Mouse (Mus musculus) E14TG2a.4 (cell line): ENCODE results near the gene Luzp1.

ENCODE experiments used
- CTCF ChIP-seq: conservative IDR thresholded peaks from 2 replicates; pipeline ENCODE4 v1.5.1; 2014; ENCODE audit warnings: low read length
- NANOG ChIP-seq: IDR thresholded peaks from 2 replicates; pipeline ENCODE4 v1.6.1; 2014; ENCODE audit warnings: borderline replicate concordance, low read length, mixed read lengths
- POU5F1 ChIP-seq: IDR thresholded peaks from 2 replicates; pipeline ENCODE4 v1.6.1; 2014; ENCODE audit warnings: low read length, borderline replicate concordance

GRCm38 (mm10) chr4:136458276-136458675 is 11.3 kb upstream of the Luzp1 start:
- TF ChIP-seq CTCF (no peak), POU5F1 (no peak), NANOG (no peak)
